Mouse (Mus musculus) c-Kit-positive CD71-positive TER-119-positive erythroid progenitor cells, embryonic 14.5 days (primary cell): Measurements from ENCODE around the gene Clrn2.
"Not testable (repeated sequence)": the region's sequence is repeated elsewhere in the genome, so short reads cannot be mapped to it uniquely, and the experiment has no call there.

ENCODE experiments used
- DNase-seq: peaks from one replicate; pipeline ENCODE4 v3.0.0-alpha.2; 2013; ENCODE audit warnings: low spot score

Clrn2 gene

GRCm38 (mm10) chr5:45453451-45453850 is at the start of gene Clrn2:
Gene Clrn2, plus strand, starts transcription at chr5:45453751.
- DNase-seq: no peak

GRCm38 (mm10) chr5:45406129-45406528 is 47.4 kb upstream of the Clrn2 start:
- no peak for DNase-seq

GRCm38 (mm10) chr5:45416478-45416877 is 37.1 kb upstream of the Clrn2 start:
- DNase-seq: no peak

- no peak for DNase-seq
Observed at GRCm38 (mm10) chr5:45417859-45418443, 35.6 kb upstream of the Clrn2 start.

- peak; percentile 15 for DNase-seq
Observed at GRCm38 (mm10) chr5:45419841-45420638, 33.5 kb upstream of the Clrn2 start.

- DNase-seq: no peak
Observed at GRCm38 (mm10) chr5:45421881-45422844, 31.4 kb upstream of the Clrn2 start.

- DNase-seq: peak; percentile 35
Observed at GRCm38 (mm10) chr5:45424021-45424886, 29.3 kb upstream of the Clrn2 start.

GRCm38 (mm10) chr5:45425771-45426170 is 27.8 kb upstream of the Clrn2 start:
- DNase-seq: not testable (repeated sequence)

GRCm38 (mm10) chr5:45426416-45427034 is 27.0 kb upstream of the Clrn2 start:
- DNase-seq: no peak

GRCm38 (mm10) chr5:45427891-45428290 is 25.7 kb upstream of the Clrn2 start:
- no peak for DNase-seq

GRCm38 (mm10) chr5:45435967-45436950 is 17.3 kb upstream of the Clrn2 start:
- no peak for DNase-seq

GRCm38 (mm10) chr5:45437826-45438225 is 15.7 kb upstream of the Clrn2 start:
- no peak for DNase-seq

GRCm38 (mm10) chr5:45438301-45438700 is 15.2 kb upstream of the Clrn2 start:
- no peak for DNase-seq

- DNase-seq: no peak
Observed at GRCm38 (mm10) chr5:45441124-45441523, 12.4 kb upstream of the Clrn2 start.

- no peak for DNase-seq
Observed at GRCm38 (mm10) chr5:45441745-45442144, 11.8 kb upstream of the Clrn2 start.

GRCm38 (mm10) chr5:45444130-45444832 is 9.3 kb upstream of the Clrn2 start:
- no peak for DNase-seq

GRCm38 (mm10) chr5:45448676-45449075 is 4.9 kb upstream of the Clrn2 start:
- no peak for DNase-seq

GRCm38 (mm10) chr5:45449206-45449605 is 4.3 kb upstream of the Clrn2 start:
- DNase-seq: no peak
